Mouse (Mus musculus): ENCODE data around the gene Irx4. TPM values are rescaled to one million over a fixed set of nuclear protein-coding genes. Genes with fewer than 3 reads are reported as not detected.

Gene Irx4
- polyA plus RNA-seq, 1 experiment from 2014 or later: 0.06 TPM

DNA sequence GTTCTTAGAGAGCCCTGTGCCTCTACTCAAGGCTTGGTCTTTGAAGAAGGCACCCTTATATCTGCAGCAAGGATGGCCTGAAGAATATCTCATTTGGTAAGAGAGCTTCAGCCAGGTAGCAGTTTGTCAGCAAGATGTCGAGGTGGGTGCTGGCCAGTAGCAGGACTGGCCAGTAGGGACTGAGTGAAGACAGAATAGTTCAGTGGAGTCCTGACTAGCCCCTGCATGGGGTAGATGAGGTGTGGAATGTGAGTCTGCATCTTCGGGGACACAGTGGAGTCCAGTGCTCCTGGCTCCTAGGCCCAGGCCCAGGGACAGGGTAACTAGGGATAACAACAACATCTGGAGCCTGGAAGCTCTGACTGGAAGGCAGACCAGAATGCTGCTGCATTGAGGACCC, 1.6 kb downstream of the Irx4 start:
- H3K36me3 ChIP-seq: no peaks in the 10 kb centered on the region
- H3K9ac ChIP-seq: no peak overlapping the region
- no peak overlapping the region for H3K4me3 ChIP-seq
- no peak for ATAC-seq
- H3K27me3 ChIP-seq (replicated peaks): peaks cover 100% of the 10 kb centered on the region
- no peaks in the 10 kb centered on the region for H3K9me3 ChIP-seq (replicated peaks)
- no peak overlapping the region for H3K4me2 ChIP-seq
- 12% methylated on average over 2 of the region's 2 CpGs for WGBS (ENCODE audit: insufficient replicate concordance)
- H3K27ac ChIP-seq: no peak overlapping the region
- peaks cover 7% of the 10 kb centered on the region; the same call in 1 of the 2 replicates for H3K4me1 ChIP-seq

DNA sequence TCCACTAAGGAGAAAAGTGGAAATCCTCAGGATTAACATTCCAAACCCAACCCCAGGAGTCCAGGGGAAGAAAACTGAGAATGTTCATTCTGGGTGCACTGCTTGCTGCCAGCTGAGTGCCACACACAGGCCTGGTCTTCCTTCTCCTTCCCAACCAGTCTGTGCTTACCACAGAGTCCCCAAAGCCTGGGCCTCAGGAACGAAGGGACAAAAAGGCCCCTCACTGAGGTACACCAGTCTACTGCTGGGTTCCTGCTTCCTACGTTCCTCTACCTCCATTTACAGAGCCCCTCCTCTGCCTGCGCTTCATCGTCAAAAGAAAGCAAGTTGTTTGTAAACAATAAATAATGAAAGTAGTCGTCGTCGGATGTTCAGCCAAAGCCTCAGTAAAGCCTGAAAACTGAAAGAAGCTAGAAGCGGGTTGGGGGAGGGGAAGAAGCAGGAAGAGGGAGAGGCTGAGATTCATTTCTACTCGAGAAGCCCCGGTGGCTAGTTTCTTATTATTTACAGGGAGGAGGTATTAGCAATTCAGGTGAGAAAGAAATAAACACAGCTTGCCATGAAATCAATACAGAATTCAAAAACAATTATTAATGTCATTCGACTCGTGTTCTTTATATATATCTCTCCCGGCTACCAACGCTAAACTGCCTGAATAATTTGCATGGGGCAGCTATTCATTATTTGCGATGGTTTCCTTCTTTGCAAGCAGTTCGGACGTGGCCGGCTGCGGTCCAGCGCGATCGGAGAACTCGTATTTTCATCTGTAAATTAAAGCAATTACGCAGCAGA, 2.3 kb downstream of the Irx4 start:
- Histone ChIP-seq H3K36me3 (no peaks in the 10 kb centered on the region), H3K9ac (no peak overlapping the region), H3K4me3 (no peak overlapping the region), H3K4me2 (peak overlapping the region; percentile 19; the same call in 1 of the 2 replicates), H3K27me3 (replicated peaks) (peaks cover 100% of the 10 kb centered on the region), H3K4me1 (peaks cover 7% of the 10 kb centered on the region; the same call in 1 of the 2 replicates), H3K27ac (no peak overlapping the region), H3K9me3 (replicated peaks) (no peaks in the 10 kb centered on the region)
- no peak for ATAC-seq
- WGBS (ENCODE audit: insufficient replicate concordance): 4% methylated on average over 24 of the region's 24 CpGs

- no peaks in the 10 kb centered on the region for H3K36me3 ChIP-seq
- H3K4me3 ChIP-seq: no peak overlapping the region
- no peak for ATAC-seq
- H3K9me3 ChIP-seq (replicated peaks): no peaks in the 10 kb centered on the region
- H3K27ac ChIP-seq: no peak overlapping the region
- H3K4me1 ChIP-seq: peaks cover 7% of the 10 kb centered on the region; the same call in 1 of the 2 replicates
- WGBS (ENCODE audit: insufficient replicate concordance): 2% methylated on average over 40 of the region's 40 CpGs
- H3K9ac ChIP-seq: no peak overlapping the region
- peaks cover 100% of the 10 kb centered on the region for H3K27me3 ChIP-seq (replicated peaks)
- peak overlapping the region; percentile 19 for H3K4me2 ChIP-seq
Measured at GRCm38 (mm10) chr13:73263128-73263971, 3.1 kb downstream of the Irx4 start.

DNA sequence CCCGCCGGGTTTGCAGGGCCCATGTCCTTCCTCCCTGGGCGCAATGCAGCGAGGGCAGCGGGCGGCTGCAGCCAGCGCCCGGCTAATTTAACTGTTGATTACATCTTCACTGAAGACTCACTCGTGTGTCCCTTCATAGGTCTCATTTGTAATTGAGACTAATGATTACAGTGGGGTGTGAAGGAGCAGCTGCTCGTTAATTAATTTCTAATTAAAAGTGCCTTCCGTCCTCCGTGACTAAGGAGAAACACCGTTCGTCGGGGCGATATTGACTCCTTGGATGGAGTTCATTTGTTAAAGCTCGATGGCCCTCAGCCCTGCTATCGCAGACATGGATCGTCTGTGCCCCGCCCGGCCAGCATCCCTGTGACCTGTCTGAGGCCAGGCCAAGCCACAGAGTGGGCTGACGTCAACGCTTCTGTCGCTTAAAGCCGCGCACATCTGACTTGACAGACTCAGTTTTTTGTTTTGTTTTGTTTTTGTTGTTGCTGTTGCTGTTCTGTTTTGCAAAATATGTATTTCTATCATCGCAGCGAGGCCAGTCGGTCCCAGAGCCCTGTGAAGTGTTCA, 4.0 kb downstream of the Irx4 start:
- 5% methylated on average over 29 of the region's 29 CpGs for WGBS (ENCODE audit: insufficient replicate concordance)
- Histone ChIP-seq H3K4me2 (no peak overlapping the region), H3K36me3 (no peaks in the 10 kb centered on the region), H3K27ac (no peak overlapping the region), H3K4me1 (peaks cover 7% of the 10 kb centered on the region; the same call in 1 of the 2 replicates), H3K9me3 (replicated peaks) (no peaks in the 10 kb centered on the region), H3K27me3 (replicated peaks) (peaks cover 100% of the 10 kb centered on the region), H3K9ac (no peak overlapping the region), H3K4me3 (no peak overlapping the region)
- ATAC-seq: no peak

DNA sequence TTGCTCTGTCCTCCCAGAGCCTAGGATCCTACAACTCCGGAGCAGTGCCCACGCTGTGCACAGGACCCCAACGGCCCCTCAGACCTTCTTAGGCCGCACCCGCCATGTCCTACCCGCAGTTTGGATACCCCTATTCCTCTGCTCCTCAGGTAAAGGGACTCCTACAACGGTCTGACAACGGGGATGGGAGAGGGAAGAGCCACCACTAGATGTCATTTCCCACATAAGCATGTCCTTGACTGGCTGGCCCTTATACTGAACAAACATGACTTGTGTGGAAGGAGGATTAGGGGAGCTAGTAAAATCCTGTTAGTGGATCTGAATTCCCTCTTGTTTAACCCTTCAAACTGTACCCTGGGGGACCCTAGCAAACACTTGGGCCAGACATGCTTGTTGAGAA, 4.6 kb downstream of the Irx4 start:
- H3K36me3 ChIP-seq: no peaks in the 10 kb centered on the region
- H3K4me2 ChIP-seq: no peak overlapping the region
- no peak overlapping the region for H3K4me3 ChIP-seq
- 22% methylated on average over 8 of the region's 8 CpGs for WGBS (ENCODE audit: insufficient replicate concordance)
- no peak for ATAC-seq
- no peak overlapping the region for H3K9ac ChIP-seq
- H3K4me1 ChIP-seq: peaks cover 7% of the 10 kb centered on the region; the same call in 1 of the 2 replicates
- no peaks in the 10 kb centered on the region for H3K9me3 ChIP-seq (replicated peaks)
- no peak overlapping the region for H3K27ac ChIP-seq
- H3K27me3 ChIP-seq (replicated peaks): peaks cover 100% of the 10 kb centered on the region

GRCm38 (mm10) chr13:73265442-73265841, 5.2 kb downstream of the Irx4 start:
- Histone ChIP-seq H3K27me3 (replicated peaks) (peaks cover 100% of the 10 kb centered on the region), H3K27ac (no peak overlapping the region), H3K9me3 (replicated peaks) (no peaks in the 10 kb centered on the region), H3K4me2 (peak overlapping the region; percentile 35), H3K4me1 (peaks cover 3% of the 10 kb centered on the region; the same call in 1 of the 2 replicates), H3K36me3 (no peaks in the 10 kb centered on the region), H3K4me3 (0 out of 2 replicates have a peak overlapping the region, but pooled peaks have one; percentile 13), H3K9ac (no peak overlapping the region)
- peak; percentile 20; the same call in 1 of the 2 replicates for ATAC-seq
- WGBS (ENCODE audit: insufficient replicate concordance): 3% methylated on average over 28 of the region's 28 CpGs

- H3K4me1 ChIP-seq: peaks cover 4% of the 10 kb centered on the region; the same call in 1 of the 2 replicates
- no peak overlapping the region for H3K9ac ChIP-seq
- no peaks in the 10 kb centered on the region for H3K36me3 ChIP-seq
- no peak overlapping the region for H3K27ac ChIP-seq
- no peak overlapping the region for H3K4me2 ChIP-seq
- no peak overlapping the region for H3K4me3 ChIP-seq
- 7% methylated on average over 10 of the region's 10 CpGs for WGBS (ENCODE audit: insufficient replicate concordance)
- ATAC-seq: no peak
- no peaks in the 10 kb centered on the region for H3K9me3 ChIP-seq (replicated peaks)
- H3K27me3 ChIP-seq (replicated peaks): peaks cover 100% of the 10 kb centered on the region
Measured at GRCm38 (mm10) chr13:73267551-73267950, 7.3 kb downstream of the Irx4 start.

DNA sequence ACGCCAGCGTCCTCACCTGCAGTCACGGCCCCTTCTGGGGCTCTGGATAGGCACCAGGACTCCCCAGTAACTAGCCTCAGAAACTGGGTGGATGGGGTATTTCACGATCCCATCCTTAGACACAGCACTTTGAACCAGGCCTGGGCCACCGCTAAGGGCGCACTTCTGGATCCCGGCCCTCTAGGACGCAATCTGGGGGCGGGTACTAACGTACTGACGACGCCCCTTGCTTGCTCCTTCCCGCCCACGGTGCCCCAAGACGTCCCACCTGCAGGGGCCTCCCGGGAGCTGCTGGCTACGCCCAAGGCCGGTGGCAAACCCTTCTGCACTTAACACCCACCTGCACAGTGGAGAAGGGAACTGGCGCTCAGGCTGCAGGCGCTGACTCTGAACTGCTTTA, 8.4 kb downstream of the Irx4 start:
- 0 out of 2 replicates have a peak, but pooled peaks have one; percentile 14 for ATAC-seq
- Histone ChIP-seq H3K27ac (no peak overlapping the region), H3K4me3 (no peak overlapping the region), H3K9me3 (replicated peaks) (no peaks in the 10 kb centered on the region), H3K9ac (no peak overlapping the region), H3K36me3 (no peaks in the 10 kb centered on the region), H3K4me1 (peaks cover 4% of the 10 kb centered on the region; the same call in 1 of the 2 replicates), H3K4me2 (no peak overlapping the region), H3K27me3 (replicated peaks) (peaks cover 100% of the 10 kb centered on the region)
- under 1% methylated on average over 20 of the region's 20 CpGs for WGBS (ENCODE audit: insufficient replicate concordance)

GRCm38 (mm10) chr13:73269251-73269650, 9.0 kb downstream of the Irx4 start:
- 14% methylated on average over 15 of the region's 15 CpGs for WGBS (ENCODE audit: insufficient replicate concordance)
- no peak for ATAC-seq
- H3K36me3 ChIP-seq: no peaks in the 10 kb centered on the region
- H3K4me1 ChIP-seq: peaks cover 4% of the 10 kb centered on the region; the same call in 1 of the 2 replicates
- H3K4me2 ChIP-seq: no peak overlapping the region
- no peak overlapping the region for H3K27ac ChIP-seq
- H3K27me3 ChIP-seq (replicated peaks): peaks cover 100% of the 10 kb centered on the region
- H3K4me3 ChIP-seq: no peak overlapping the region
- no peak overlapping the region for H3K9ac ChIP-seq
- H3K9me3 ChIP-seq (replicated peaks): no peaks in the 10 kb centered on the region

GRCm38 (mm10) chr13:73269891-73270290, 9.6 kb downstream of the Irx4 start:
- H3K9ac ChIP-seq: no peak overlapping the region
- H3K27me3 ChIP-seq (replicated peaks): peaks cover 100% of the 10 kb centered on the region
- no peak overlapping the region for H3K27ac ChIP-seq
- no peak for ATAC-seq
- H3K4me3 ChIP-seq: no peak overlapping the region
- H3K9me3 ChIP-seq (replicated peaks): no peaks in the 10 kb centered on the region
- H3K4me1 ChIP-seq: peaks cover 4% of the 10 kb centered on the region; the same call in 1 of the 2 replicates
- no peaks in the 10 kb centered on the region for H3K36me3 ChIP-seq
- H3K4me2 ChIP-seq: no peak overlapping the region
- 19% methylated on average over 3 of the region's 3 CpGs for WGBS (ENCODE audit: insufficient replicate concordance)

DNA sequence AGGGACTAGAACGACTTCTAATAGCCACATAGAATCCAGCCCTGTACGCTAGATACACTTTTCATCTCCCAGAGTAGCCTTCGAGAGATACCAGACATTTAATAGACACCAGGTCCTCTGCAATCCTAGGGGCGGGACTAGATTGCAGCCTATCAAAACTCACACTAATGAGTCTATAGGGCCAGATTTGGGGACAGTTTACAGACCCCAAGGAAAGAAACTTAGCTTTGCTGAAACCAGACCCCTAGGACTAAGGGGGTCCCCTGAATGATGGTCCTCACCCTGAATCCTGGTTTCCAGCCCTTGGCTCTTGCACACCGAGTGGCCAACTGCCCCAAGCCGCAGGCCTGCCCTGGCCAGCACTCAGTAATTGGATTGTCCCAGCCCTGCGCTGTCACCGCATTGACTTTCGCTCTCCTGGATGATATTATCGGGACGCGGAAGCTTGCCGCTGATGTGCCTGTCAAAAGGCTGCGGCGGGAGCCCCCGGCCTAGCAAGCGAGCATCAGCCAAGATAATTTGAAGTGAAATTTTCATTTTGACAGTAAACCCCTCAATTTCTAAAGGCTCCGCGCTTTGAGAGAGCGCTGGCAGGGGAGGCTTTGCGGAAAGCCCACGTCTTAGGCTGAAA, 10.3 kb downstream of the Irx4 start:
- Histone ChIP-seq H3K4me1 (peaks cover 4% of the 10 kb centered on the region; the same call in 1 of the 2 replicates), H3K4me3 (no peak overlapping the region), H3K27ac (no peak overlapping the region), H3K4me2 (0 out of 2 replicates have a peak overlapping the region, but pooled peaks have one; percentile 2), H3K9ac (no peak overlapping the region), H3K27me3 (replicated peaks) (peaks cover 100% of the 10 kb centered on the region), H3K36me3 (no peaks in the 10 kb centered on the region), H3K9me3 (replicated peaks) (no peaks in the 10 kb centered on the region)
- no peak for ATAC-seq
- WGBS (ENCODE audit: insufficient replicate concordance): 4% methylated on average over 22 of the region's 22 CpGs

All from liver, embryonic 12.5 days (tissue).